ENCODE assay signal across 9 mouse cellular contexts in the genomic region with DNA sequence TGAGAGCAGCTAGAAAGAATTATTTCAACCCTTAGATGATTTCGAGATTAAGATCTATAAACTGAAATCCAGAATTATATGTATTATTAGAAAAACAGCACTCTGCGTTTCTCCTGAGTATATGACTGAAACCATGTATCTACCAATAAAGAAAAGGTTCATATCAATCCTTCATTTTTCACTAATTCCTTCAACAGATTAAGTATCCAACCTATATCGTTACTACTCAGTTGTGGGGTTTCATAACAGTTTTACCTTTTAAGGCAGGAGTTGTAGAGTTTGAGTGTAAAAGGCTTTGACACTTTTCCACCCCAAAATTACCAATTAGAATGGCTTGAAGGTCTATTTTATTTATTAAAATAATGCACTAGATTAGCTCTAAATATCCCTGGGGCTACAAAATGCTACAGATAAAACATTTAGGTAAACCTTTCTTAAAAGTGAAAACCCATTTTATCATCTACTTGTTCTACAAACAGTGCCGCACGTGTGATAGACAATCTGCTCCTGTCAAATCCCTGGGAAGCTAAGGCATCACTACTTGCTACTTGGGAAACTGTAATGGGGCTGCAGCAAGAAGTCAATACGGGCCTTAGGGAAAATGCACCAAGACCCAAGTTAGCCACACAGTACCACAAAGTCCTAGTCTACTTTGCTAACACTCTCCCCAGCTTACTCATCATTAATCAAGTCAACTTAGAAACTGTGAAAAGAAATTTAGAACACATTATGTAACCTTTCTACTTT. TPM values are rescaled to one million over a fixed set of nuclear protein-coding genes. Genes with fewer than 3 reads are reported as not detected.
DNase-seq lines count a peak whose midpoint lies in the region; ATAC-seq and TF ChIP-seq lines count a peak whose summit lies in the region.
"Had no signal": no experiment of that assay in that cellular context is flagged by ENCODE, and none has a peak within 500 bp of the region (broad histone marks: within the 10 kb centered on the region; RNA-seq: fewer than 3 reads in every experiment).

No protein-coding gene starts in this region.

- no peaks in the 10 kb centered on the region; the same call in 1 of the 2 replicates for H3K36me3 ChIP-seq in testis, adult 2 months (ENCODE audit: control insufficient read depth, insufficient read depth, low read length)
- 0 out of 2 replicates have a peak, but pooled peaks cover 3% of the 10 kb centered on the region for H3K36me3 ChIP-seq in limb, embryonic 14.5 days (ENCODE audit: control insufficient read depth, insufficient read depth, low read length)

- TF ChIP-seq CTCF in testis, adult 2 months (IDR thresholded peaks at IDR 0.05; ENCODE audit: control insufficient read depth, insufficient read depth, insufficient replicate concordance, low read depth, low read length): no peak

- peak overlapping the region; percentile 31 for H3K9ac ChIP-seq in limb, embryonic 14.5 days (ENCODE audit: low read depth, low read length, severe bottlenecking)

- no peaks in the 10 kb centered on the region for H3K27me3 ChIP-seq in testis, adult 2 months (ENCODE audit: control insufficient read depth, insufficient read depth, low read length)
- H3K27me3 ChIP-seq in limb, embryonic 14.5 days (ENCODE audit: control insufficient read depth, insufficient read depth, low read length): no peaks in the 10 kb centered on the region

- no peaks in the 10 kb centered on the region for H3K9me3 ChIP-seq in limb, embryonic 14.5 days (ENCODE audit: control insufficient read depth, low read length)

- no peak overlapping the region for H3K27ac ChIP-seq in testis, adult 2 months (ENCODE audit: control insufficient read depth, insufficient read depth, low read depth, low read length)
- H3K27ac ChIP-seq in limb, embryonic 14.5 days (replicated peaks; ENCODE audit: low read depth, low read length): no peak overlapping the region

- no peak for ATAC-seq in limb, embryonic 14.5 days (ENCODE audit: low FRiP score, low read depth)

- H3K4me1 ChIP-seq in testis, adult 2 months (ENCODE audit: control insufficient read depth, insufficient read depth, low read length): no peaks in the 10 kb centered on the region; the same call in 1 of the 2 replicates
- H3K4me1 ChIP-seq in limb, embryonic 14.5 days (ENCODE audit: control insufficient read depth, insufficient read depth, low read length): peaks cover 16% of the 10 kb centered on the region

- TF ChIP-seq POLR2A in testis, adult 2 months (IDR thresholded peaks at IDR 0.05; ENCODE audit: control insufficient read depth, low read depth, low read length): no peak
- TF ChIP-seq POLR2A in limb, embryonic 14.5 days (IDR thresholded peaks at IDR 0.05; ENCODE audit: borderline replicate concordance, extremely low read depth, insufficient read depth, insufficient read length): no peak

- 41% methylated on average over 6 of the region's 6 CpGs for WGBS in limb, embryonic 14.5 days

- H3K4me2 ChIP-seq in limb, embryonic 14.5 days (replicated peaks; ENCODE audit: low read depth, low read length, severe bottlenecking): peak overlapping the region; percentile 49

- peak overlapping the region; percentile 21; the same call in 1 of the 2 replicates for H3K4me3 ChIP-seq in testis, adult 2 months (ENCODE audit: control insufficient read depth, low read depth, low read length)
- peak overlapping the region; percentile 99 for H3K4me3 ChIP-seq in limb, embryonic 14.5 days (replicated peaks; ENCODE audit: low read length)

- DNase-seq in embryo, embryonic 10 days (ENCODE audit: low spot score): peak; percentile 20
- no peak for DNase-seq in embryo, embryonic 9.5 days (ENCODE audit: extremely low spot score)
- DNase-seq in testis, postnatal 14 days (ENCODE audit: low spot score): no peak
- DNase-seq in limb, embryonic 14.5 days (ENCODE audit: low spot score): no peak
- no peak for DNase-seq in frontal cortex, adult 2 months (ENCODE audit: extremely low spot score in 1 of 2, low spot score in 1 of 2)
- DNase-seq in urinary bladder, adult 2 months (ENCODE audit: low spot score): no peak
- DNase-seq in layer of hippocampus, postnatal 25 days (ENCODE audit: extremely low spot score in 1 of 2, low spot score in 1 of 2): no peak
- DNase-seq: gastrocnemius, postnatal 10 days had no signal

RNA-seq across cellular contexts. Expression of a gene that starts 2.1 kb away (rescaled TPM):
- polyA plus RNA-seq in testis, adult 2 months (2012; rRNA removed): 37.3 and 51.9 TPM in 2 replicates
- polyA plus RNA-seq in limb, embryonic 14.5 days (2012; rRNA removed): 75.3 and 122 TPM in 2 replicates
- polyA plus RNA-seq in limb, embryonic 14.5 days (2014; fragmentation: Nextera tagmentation; extraction: Ambion mirVana): 162 and 163 TPM in 2 replicates
- 71.4 and 76.3 TPM in 2 replicates for polyA plus RNA-seq in frontal cortex, adult 2 months (2012; rRNA removed)
- polyA plus RNA-seq in urinary bladder, adult 2 months (2012; rRNA removed): 83.2 and 102 TPM in 2 replicates
- 100 to 1,000 TPM in 1 of 2 experiments, 10 to 100 TPM in 1; 88.6 to 103 TPM for total RNA-seq in layer of hippocampus, postnatal 25 days (2021)

RNA-seq across cellular contexts. Expression of a gene that starts 23.0 kb away (rescaled TPM):
- polyA plus RNA-seq in testis, adult 2 months (2012; rRNA removed): 50.1 and 67.7 TPM in 2 replicates
- 29.3 and 37.8 TPM in 2 replicates for polyA plus RNA-seq in limb, embryonic 14.5 days (2012; rRNA removed)
- 42.6 and 43.9 TPM in 2 replicates for polyA plus RNA-seq in limb, embryonic 14.5 days (2014; fragmentation: Nextera tagmentation; extraction: Ambion mirVana)
- 41.4 and 44.1 TPM in 2 replicates for polyA plus RNA-seq in frontal cortex, adult 2 months (2012; rRNA removed)
- 31.2 and 34.0 TPM in 2 replicates for polyA plus RNA-seq in urinary bladder, adult 2 months (2012; rRNA removed)
- 10 to 100 TPM; 40.3 to 47.3 TPM for total RNA-seq in layer of hippocampus, postnatal 25 days (2021)

RNA-seq across cellular contexts. Expression of a gene that starts 32.6 kb away (rescaled TPM):
- polyA plus RNA-seq in testis, adult 2 months (2012; rRNA removed): 0.41 and 0.52 TPM in 2 replicates
- polyA plus RNA-seq in limb, embryonic 14.5 days (2012; rRNA removed): 1.5 and 1.7 TPM in 2 replicates
- polyA plus RNA-seq in limb, embryonic 14.5 days (2014; fragmentation: Nextera tagmentation; extraction: Ambion mirVana): 1.5 and 1.9 TPM in 2 replicates
- 16.0 and 18.6 TPM in 2 replicates for polyA plus RNA-seq in frontal cortex, adult 2 months (2012; rRNA removed)
- 0.63 and 0.67 TPM in 2 replicates for polyA plus RNA-seq in urinary bladder, adult 2 months (2012; rRNA removed)
- 10 to 100 TPM; 16.8 to 17.4 TPM for total RNA-seq in layer of hippocampus, postnatal 25 days (2021)
